Mouse (Mus musculus): ENCODE results near the gene Rabgap1.
"Not testable (repeated sequence)": the region's sequence is repeated elsewhere in the genome, so short reads cannot be mapped to it uniquely, and the experiment has no call there.

The Rabgap1 gene

DNA sequence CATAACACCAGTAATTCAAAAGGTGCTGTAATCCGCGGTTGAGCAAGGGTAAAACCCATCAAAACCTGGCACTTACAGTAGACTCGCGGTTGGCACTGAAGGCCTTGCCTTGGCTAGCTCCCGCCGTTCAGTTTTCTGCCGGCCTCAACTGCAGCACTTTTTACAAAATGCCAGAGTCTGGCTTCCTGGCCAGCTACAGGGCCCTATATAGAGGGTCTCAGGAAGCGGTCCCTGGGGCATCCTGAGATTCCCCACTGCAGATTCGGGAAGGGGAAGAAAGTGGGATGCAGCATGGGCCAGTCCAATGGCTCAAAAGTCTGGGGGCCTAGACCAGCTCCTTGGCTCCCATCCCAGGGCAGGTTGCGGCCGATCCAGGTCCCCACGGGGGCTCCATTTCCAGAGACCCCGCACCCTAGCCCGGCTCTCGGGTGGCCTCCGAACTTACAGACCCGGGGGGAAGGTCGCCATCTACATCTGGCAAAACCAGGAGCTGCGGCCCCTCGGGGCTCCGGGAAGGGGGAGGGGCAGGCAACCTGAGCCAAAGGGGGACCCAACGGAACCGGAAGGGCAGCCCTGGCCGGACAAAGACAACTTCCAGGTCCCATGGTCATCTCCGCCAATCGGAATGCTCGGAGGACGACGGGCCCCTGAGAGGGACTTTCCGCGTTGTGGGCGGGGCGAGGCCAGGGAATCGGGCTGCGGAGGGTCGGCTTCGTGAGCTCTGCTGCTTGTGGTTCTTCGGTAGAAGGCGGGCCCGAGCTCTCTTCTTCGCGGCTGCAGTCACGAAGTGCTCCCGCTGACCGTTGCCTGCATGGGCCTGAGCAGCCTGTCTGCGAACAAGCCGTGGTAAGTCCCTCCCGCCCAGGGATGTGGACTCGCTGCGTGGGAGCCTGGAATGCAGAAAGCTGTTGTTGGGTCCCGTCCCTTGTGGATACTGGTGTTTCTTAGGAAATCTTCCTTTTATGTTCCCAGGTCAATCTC is at the start of gene Rabgap1, which contains the start of the genes Zbtb26 and Zbtb6:
Gene Rabgap1, plus strand, starts transcription at position 669 of the 981 bp plus-strand sequence.
Gene Zbtb26, minus strand, starts transcription at position 525 of the 981 bp plus-strand sequence.
Gene Zbtb6, minus strand, starts transcription at position 561 of the 981 bp plus-strand sequence.
- peak; percentile 96 for DNase-seq

DNA sequence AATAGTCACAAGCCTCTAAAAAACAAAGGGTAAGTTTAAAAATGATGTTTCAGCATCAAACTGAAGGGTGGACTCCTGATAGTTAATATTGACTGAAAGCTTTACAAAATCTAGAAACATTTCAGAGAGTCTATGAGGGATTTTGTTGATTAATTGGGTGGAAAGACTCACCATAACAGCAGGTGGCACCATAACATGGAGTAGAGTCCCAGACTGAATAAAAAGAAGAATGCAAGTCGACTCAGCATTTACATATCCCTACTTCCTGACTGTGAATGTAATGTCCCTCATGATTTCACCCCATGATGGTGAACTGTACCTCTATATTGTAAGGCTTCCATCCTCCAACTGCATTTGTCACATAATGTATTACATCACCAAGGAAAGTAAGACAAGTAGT is 47.5 kb upstream of the Rabgap1 start:
- DNase-seq, result peak; percentile 2

DNA sequence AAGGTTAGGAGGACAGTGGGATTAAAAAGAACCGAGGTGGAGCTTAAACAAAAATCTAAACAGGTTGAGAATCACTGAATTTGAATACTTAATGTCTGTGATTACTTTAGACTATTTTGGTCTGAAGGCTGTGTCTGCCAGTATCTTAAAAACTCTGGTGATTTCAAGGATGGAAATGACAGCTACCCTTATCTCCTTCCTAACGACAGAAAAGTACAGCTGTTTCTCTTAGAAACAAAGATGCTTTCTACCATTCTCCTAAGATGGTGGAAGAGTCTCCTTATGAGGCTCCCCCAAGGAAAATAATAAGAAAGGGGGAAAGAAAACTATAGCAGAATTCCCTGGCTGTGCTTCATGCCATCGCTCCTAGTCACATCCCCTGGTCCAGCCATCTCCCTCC is 21.2 kb upstream of the Rabgap1 start:
- DNase-seq, result no peak

DNA sequence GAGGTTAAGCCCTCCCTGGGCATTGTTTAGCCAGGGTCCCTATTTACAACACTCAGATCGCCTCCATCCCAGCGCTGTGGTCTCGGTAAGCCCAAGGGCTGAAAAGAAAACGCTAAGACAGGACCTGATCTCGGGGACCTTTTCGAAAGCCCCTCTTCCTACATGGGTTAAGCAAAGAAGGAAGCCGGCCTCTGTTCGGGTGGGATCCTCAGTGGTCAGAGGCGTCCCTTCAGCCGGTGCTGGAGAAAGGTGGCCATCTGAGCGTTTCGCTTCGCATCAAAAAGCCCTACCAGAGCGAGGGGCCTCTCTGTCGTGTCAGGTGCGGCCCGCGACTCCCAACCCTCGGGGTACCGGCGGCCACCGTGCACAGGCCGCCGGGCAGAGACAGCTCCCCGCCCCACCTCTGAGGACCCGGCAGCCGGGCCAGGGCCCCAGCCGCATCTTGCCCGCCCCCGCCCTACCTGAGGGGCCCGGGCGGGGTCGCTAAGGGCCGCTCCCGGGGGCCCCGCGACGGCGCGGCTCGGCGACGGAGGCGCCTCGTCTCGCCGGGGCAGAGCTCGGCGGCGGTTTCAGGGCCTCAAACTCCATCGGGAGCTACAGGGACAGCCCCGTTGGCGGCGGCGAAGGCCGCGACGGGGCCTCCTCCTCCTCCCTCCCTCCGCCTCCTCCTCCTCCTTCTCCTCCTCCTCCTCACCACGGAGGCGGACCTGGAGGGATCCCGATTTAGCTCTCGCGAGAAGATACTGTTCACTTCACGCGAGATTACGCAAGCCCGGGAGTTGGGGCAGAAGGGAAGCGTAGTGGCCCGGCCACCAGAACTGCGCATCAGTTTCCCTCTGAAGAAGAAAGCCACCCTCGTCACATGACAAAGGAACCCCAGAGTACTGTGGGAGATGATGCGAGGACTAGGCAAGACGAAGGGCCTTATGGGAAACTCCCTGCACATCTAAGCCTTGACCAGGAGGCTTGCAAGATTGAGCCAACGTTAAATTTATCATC is 20.5 kb upstream of the Rabgap1 start, which contains the start of gene Rc3h2:
Gene Rc3h2, minus strand, starts transcription at position 598 of the 999 bp plus-strand sequence.
- peak; percentile 97 for DNase-seq

DNA sequence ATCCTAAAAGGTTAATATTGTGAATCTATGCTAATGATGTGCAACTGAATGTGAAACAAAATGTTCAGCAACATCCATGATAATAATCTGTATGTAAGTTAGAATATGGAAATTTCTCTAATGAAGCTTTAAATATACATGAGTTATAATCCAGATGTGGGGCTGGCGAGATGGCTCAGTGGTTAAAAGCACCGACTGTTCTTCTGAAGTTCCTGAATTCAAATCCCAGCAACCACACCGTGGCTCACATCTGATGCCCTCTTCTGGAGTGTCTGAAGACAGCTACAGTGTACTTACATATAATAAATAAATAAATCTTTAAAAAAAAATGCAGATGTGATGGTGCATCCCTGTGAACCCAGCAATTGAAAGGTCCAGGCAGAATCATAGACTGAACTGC is 19.4 kb upstream of the Rabgap1 start:
- no peak for DNase-seq

DNA sequence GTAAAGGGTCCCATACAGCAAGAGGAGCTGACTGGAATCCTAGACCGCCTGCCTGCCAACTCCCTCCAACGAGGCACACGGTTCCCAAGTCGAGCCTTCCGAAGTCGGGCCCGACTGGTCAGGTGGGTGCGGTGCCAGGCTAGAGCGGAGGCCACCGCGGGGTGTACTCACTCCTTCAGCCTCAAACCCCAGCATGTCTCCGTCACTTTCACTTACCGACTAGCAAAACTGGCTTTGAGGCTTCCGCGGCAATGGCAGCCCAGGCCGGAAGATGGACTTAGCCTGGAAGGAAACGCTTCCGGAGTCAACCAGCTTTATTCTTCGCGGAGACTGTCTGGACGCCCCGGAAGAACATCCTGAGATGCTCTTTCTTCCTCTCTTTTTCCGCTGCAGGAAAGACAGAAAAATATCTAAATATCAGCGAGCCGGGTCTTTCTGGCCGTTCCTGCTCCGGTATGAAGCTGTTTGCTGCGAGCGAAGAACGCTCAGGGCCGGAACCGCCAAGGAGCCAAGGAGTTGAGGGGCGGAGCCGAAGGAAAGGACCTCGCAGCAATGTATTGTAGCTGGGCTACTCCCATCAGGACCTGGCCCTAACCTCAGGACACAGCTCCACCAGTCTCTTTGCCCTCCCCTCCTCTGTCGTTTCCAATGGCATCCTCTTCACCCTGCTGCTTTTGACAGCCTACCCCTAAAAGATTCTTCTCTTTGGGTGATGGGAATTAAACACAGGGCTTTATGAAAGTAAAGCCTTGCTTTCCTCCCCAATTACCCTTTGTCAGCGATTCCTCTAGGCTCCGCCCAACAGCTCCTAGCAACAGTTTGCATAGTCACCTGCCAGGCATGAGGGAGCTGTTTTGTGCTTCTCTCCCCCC is 12.2 kb upstream of the Rabgap1 start:
- DNase-seq, result peak; percentile 93

DNA sequence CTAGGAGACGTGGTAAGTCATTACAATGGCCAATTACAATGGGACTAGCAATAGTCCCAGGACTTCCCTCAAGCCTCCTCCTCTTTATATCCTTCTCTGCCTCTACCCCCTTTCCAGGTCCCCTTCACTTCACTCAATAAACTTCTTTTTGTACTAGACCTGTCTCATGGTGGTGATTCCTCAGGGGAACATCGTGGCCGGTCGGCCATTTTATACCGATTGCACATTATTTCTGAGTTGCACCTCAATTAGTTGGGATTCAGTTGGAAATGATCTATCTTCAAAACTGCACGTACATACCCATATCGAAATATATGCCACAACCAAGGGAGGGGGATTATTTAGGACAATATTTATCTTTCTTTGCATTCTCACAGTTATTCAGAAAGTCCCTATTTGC is 11.5 kb upstream of the Rabgap1 start:
- no peak for DNase-seq

DNA sequence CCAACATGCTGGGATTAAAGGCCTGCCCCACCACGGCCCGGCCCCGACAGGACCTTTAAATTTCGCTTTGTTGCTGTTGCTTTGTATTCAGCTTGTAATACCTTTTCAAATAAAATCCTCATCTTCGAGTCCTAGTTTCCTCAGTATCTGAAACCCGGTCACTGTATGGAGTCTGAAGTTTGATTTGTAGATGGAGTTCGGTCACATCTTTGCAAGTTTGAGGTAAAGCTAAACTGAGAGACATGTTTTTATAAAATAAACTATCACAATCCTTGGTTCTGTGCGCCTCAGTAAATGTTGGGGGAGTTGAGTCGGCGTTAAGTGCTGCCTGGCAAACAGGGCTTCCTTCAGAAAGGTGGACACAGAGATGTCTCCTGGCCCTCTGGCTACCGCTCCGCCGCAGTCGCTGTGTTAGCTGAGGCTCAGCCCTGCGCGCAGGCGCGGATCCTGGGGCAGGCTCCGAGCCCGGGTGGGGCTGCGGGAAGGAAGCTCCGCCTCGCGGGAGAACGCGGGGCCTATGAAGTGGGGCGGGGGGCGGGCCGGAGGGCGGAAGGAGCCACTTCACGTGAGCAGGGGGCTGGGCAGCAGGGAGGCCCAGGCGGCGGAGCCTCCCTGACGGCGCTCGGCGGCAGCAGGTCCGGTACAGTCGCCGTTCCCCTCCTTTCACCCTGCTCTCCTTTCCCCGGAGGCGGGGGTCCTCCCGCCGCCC is 8.7 kb downstream of the Rabgap1 start:
- peak; percentile 94 for DNase-seq

DNA sequence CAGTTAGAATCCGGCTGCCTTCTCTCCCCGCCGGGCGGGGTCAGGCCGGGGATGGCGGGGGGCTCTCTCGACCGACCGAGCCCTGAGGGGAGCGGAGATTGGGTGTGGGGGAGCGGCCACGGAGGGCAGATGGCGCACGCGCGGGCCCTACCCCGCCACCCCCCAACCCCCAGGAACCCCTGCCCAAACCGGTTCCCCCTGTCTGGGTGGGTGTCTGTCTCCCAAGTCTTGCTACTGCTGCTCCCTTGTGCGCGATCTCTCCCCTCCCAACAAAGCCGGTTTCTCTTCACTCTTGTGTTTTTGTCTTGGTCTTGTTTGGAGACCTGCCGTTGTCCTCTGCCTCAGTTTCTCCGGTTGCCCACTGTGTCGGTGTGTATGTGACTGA is 9.3 kb downstream of the Rabgap1 start:
- no peak for DNase-seq

DNA sequence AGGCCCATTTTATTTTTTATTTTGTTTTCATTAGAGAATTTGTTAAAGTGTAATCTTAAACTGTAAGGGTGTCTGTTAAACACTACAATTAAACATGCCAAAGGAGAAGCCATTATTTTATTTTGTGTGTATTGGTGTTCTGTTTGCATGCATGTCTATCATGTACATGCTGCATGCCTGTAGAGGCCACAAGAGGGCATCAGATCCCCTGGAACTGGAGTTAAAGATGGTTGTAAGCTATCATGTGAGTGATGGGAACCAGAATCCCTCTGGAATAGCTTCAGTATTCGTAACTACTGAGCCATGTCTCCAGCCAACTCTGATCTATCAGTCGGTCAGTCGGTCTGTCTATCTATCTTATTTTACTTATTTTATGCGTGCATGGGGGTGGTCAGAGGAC is 17.6 kb downstream of the Rabgap1 start:
- DNase-seq, result no peak

DNA sequence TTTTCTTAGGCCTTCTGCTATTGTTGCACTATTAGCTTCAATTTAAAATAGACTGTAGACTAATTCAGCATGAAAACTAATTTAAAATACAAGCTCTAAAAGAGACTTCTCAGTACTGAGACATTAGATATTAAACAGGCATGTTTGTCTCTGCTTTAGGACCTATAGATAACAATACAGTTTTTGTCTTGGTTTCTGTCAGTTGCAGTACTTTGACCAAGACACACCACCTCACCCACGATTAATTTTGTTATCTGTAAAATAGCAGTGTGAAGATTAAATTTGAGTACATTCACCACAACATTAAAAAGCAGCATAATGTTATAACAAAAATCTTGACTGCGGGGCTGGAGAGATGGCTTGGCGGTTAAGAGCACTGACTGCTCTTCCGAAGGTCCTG is 23.2 kb downstream of the Rabgap1 start:
- DNase-seq, result no peak

DNA sequence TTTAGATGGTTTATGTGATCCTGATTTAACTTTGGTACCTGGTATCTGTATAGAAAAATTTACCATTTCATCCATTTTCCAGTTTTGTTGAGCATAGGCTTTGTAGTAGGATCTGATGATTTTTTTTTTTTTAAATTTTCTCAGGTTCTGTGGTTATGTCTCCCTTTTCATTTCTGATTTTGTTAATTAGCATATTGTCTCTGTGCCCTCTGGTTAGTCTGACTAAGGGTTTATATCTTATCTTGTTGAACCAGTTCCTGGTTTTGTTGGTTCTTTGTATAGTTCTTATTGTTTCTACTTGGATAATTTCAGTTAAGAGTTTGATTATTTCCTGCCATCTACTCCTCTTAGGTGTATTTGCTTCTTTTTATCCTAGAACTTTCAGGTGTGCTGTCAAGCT is 36.5 kb downstream of the Rabgap1 start:
- no peak for DNase-seq

DNA sequence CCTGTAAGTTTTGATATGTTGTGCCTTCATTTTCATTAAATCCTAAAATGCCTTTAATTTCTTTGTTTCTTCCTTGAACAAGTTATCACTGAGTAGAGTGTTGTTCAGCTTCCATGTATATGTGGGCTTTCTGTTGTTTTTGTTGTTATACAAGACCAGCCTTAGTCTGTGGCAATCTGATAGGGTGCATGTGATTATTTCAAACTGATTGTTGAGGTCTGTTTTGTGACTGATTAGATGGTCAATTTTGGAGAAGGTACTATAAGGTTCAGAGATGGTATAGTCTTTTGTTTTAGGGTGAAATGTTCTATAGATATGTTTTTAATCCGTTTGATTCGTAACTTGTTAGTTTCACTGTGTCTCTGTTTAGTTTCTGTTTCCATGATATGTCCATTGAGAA is 37.0 kb downstream of the Rabgap1 start:
- DNase-seq, result no peak

DNA sequence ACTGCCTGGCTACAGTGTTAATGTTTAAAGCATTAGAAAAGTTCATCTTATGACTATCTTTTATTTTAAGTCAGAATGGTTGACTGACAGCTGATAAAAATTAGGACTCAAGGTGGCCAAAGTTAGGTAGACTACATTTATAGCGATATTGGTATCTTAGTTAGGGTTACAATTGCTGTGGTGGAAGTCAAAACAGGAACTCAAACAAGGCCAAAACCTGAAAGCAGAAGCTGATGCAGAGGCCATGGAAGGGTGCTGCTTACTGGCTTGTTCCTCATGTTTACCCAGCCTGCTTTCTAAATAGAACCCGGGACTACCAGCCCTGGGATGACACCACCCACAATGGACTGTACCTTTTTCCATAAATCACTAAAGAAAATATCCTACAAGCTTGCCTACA is 41.1 kb downstream of the Rabgap1 start:
- DNase-seq, result peak; percentile 2

DNA sequence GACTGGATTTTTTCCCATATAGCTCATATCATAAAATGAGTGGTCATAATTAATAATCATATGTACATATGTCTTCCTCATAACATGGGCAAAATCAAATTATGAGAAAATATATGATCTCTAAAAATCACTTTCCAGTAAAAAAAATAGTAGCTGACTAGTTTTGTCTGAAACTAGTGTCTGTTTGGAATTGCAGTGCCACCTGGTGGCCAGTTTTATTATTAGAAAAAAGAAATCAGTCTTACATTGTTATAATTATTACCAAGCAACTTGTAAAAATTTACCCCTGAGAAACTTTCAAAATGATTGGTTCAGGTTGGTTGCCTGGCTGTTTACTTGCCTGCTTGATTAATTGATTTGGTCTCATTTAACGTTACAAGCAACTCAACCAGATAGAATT is 42.3 kb downstream of the Rabgap1 start:
- peak; percentile 80 for DNase-seq

DNA sequence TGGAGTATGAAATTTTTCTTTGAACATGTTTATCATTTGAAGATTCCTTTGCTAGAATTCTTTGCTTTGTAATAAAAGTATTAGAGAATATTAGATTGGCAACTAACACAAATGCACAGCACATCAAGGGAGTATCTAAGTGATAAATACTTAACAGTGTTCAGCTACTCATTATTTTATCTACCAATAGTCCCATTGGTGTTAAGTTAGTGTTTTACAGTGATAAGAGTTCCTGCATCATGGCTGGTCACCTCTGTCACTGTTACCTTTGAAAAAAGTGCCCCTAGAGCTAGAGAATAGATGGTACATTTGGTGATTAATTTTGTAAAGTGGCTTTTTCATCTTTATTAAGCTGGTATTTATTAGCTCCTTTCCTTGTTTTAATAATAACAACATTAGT is 43.3 kb downstream of the Rabgap1 start:
- DNase-seq, result no peak

DNA sequence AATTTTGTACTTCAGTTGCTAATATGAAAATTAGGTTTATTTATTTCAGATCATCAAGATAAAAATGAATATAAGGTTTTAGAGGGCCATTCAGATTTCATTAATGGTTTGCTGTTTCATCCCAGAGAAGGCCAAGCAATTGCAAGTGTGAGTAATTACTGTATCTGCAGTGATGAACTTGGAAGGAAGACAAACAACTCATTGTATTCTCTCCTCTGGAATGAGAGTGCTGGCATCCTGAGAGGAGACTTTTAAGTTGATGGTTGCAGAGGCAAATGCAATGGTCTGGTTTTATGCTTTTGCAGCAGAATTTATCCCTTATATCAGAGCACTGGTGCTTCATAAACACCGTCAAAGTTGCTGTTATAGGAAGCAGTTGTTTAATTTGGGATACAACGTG is 45.9 kb downstream of the Rabgap1 start:
- no peak for DNase-seq

DNA sequence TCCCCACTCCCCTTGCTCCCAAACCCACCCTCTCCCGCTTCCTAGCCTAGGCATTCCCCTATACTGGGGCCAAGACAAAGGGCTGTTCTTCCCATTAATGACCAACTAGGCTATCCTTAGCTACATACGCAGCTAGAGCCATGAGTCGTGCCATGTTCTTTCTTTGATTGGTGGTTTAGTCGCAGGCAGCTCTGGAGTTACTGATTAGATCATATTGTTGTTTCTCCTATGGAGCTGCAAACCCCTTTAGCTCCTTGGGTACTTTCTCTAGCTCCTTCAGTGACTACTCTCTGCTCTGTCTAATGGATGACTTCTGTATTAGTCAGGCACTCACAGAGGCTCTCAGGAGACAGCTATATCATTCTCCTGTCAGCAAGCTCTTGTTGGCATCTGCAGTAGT is 54.2 kb downstream of the Rabgap1 start:
- no peak for DNase-seq

DNA sequence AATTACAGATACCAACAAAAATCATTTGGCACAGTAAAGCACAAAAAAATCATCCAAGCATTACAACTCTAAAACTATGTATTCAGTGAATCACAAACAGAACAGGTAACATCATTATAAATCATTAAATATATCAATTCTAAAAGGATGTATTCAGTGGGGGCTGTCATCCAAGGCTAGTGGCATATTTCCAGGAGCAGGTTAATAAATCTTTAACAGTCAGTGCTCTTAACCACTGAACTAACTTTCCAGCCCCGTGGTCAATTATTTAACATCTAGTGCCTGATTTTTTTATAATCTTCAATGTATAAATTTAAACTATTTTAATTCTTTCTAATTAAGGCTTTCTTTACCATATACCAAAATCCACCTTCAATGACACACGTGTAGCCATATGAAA is 62.8 kb downstream of the Rabgap1 start:
- not testable (repeated sequence) for DNase-seq

DNA sequence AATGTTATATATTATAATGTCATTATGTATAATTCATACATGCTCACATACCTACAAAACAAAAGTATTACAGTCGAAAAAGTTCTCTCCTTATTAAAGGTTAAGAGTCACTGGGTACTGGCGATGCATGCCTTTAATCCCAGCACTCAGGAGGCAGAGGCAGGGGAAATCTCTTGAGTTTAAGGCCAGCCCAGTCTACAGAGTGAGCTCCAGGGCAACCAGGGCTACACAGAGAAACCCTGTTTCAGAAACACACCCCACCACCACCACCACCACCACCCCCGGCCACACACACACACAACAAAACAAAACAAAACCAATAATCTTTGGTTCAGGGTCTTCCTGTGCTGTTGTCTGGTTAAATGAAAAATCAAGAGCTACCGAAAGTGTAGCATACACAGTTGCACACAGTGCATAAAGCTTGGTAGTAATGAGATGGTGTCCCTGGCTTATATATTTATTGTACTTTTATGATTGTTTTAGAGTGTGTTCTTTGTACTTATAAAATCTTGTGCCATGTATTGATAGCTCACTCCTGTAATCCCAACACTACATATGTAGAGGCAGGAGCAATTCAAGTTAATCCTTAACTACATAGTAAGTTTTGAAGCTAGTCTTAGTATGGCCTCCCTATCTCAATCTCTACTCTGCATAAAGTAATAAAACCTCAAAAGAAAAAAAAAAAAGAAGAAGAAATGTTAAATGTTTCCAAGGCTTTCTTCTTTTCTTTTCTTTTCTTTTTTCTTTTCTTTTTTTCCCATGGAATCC is 68.2 kb downstream of the Rabgap1 start:
- DNase-seq, result no peak

Data from lung, postnatal 36 days (tissue).